Mouse (Mus musculus) kidney, postnatal 0 days (tissue): ENCODE measurements at regions not wholly inside any gene's neighbourhood (a gene's known extent, or its start where the extent isn't known, plus 50 kb on each side); places are given as distances from the start of the nearest gene placed in this dataset.

Experiments used
- ATAC-seq: fragments of 200-750 bp; cut with Nextera tagmentation; replicated peaks from 2 replicates; pipeline ENCODE4 v1.8.0; 2017; ENCODE audit warnings: low read depth, moderate number of reproducible peaks, moderate TSS enrichment, moderate library complexity; ENCODE audit not compliant: low FRiP score
- DNase-seq: peaks from one replicate; pipeline ENCODE4 v3.0.0-alpha.2; 2016; ENCODE audit warnings: low spot score
- H3K27ac ChIP-seq: fragments of 300-500 bp; sonication (generic); 2 replicates; pipeline ENCODE4 v1.5.1; 2014; ENCODE audit warnings: mild to moderate bottlenecking
- H3K27me3 ChIP-seq: fragments of 300-500 bp; sonication (generic); 2 replicates; pipeline ENCODE4 v1.6.1; 2014; ENCODE audit warnings: low read length, mixed read lengths; ENCODE audit not compliant: insufficient read depth
- H3K36me3 ChIP-seq: fragments of 300-500 bp; sonication (generic); 2 replicates; pipeline ENCODE4 v1.6.1; 2014; ENCODE audit warnings: low read length, mixed read lengths; ENCODE audit not compliant: insufficient read depth
- H3K4me1 ChIP-seq: fragments of 300-500 bp; sonication (generic); replicated peaks from 2 replicates; pipeline ENCODE4 v1.6.1; 2014; ENCODE audit warnings: antibody characterized with exemption, low read length, mixed read lengths; ENCODE audit not compliant: insufficient read depth
- H3K4me2 ChIP-seq: fragments of 300-500 bp; sonication (generic); 2 replicates; pipeline ENCODE4 v1.6.1; 2014; ENCODE audit warnings: mild to moderate bottlenecking, low read length, moderate library complexity, mixed read lengths
- H3K4me3 ChIP-seq: fragments of 300-500 bp; sonication (generic); replicated peaks from 2 replicates; pipeline ENCODE4 v1.5.1; 2014; ENCODE audit warnings: low read depth, low read length
- H3K9ac ChIP-seq: fragments of 300-500 bp; sonication (generic); 2 replicates; pipeline ENCODE4 v1.6.1; 2014; ENCODE audit warnings: low read depth, low read length
- H3K9me3 ChIP-seq: fragments of 300-500 bp; sonication (generic); replicated peaks from 2 replicates; pipeline ENCODE4 v1.6.1; 2016; ENCODE audit warnings: low read length, inconsistent platforms, mixed read lengths
- CTCF ChIP-seq: IDR thresholded peaks from 2 replicates; pipeline ENCODE4 v1.5.1; 2016; ENCODE audit warnings: antibody characterized with exemption, low read depth, mild to moderate bottlenecking, moderate library complexity
- WGBS: fragments of 180-500 bp; shearing (Covaris S2); extraction: QIAGEN DNeasy Blood & Tissue Kit; methylation state at CpG from one replicate; pipeline ENCODE4 v1.1.7; 2014; 5-methylcytosine and 5-hydroxymethylcytosine counted together

- ATAC-seq: no peak
- H3K4me2 ChIP-seq: no peak overlapping the region
- 81% methylated on average over 4 of the region's 4 CpGs for WGBS
Measured at GRCm38 (mm10) chr9:113433424-113433823, 274.6 kb downstream of the Pdcd6ip start.

GRCm38 (mm10) chr9:113432601-113433179, 275.4 kb downstream of the Pdcd6ip start:
- no peak for ATAC-seq
- H3K4me2 ChIP-seq: no peak overlapping the region
- H3K36me3 ChIP-seq: no peaks in the 10 kb centered on the region
- no peak overlapping the region for H3K27ac ChIP-seq
- no peak overlapping the region for H3K4me3 ChIP-seq
- no peak for TF ChIP-seq CTCF
- WGBS: 84% methylated on average over 9 of the region's 9 CpGs
- no peaks in the 10 kb centered on the region for H3K4me1 ChIP-seq
- H3K9ac ChIP-seq: no peak overlapping the region
- no peaks in the 10 kb centered on the region for H3K9me3 ChIP-seq
- no peaks in the 10 kb centered on the region for H3K27me3 ChIP-seq
- DNase-seq: no peak

More at GRCm38 (mm10) chr9:113433424-113433823, 274.6 kb downstream of the Pdcd6ip start:
- H3K4me3 ChIP-seq: no peak overlapping the region
- no peak for TF ChIP-seq CTCF
- H3K4me1 ChIP-seq: no peaks in the 10 kb centered on the region
- no peaks in the 10 kb centered on the region for H3K27me3 ChIP-seq
- H3K27ac ChIP-seq: no peak overlapping the region
- DNase-seq: no peak
- no peak overlapping the region for H3K9ac ChIP-seq
- no peaks in the 10 kb centered on the region for H3K9me3 ChIP-seq
- H3K36me3 ChIP-seq: no peaks in the 10 kb centered on the region

- Histone ChIP-seq H3K27me3 (no peaks in the 10 kb centered on the region), H3K4me1 (no peaks in the 10 kb centered on the region), H3K4me2 (no peak overlapping the region), H3K36me3 (no peaks in the 10 kb centered on the region), H3K9me3 (no peaks in the 10 kb centered on the region), H3K4me3 (no peak overlapping the region), H3K27ac (no peak overlapping the region), H3K9ac (no peak overlapping the region)
- DNase-seq: no peak
- ATAC-seq: no peak
- WGBS: 75% methylated on average over 4 of the region's 4 CpGs
- TF ChIP-seq CTCF: no peak
Measured at GRCm38 (mm10) chr9:113430411-113430810, 277.6 kb downstream of the Pdcd6ip start.

- WGBS: 86% methylated on average over 4 of the region's 4 CpGs
Measured at GRCm38 (mm10) chr9:113427281-113427680, 280.8 kb downstream of the Pdcd6ip start.

GRCm38 (mm10) chr9:113426324-113426723, 281.7 kb downstream of the Pdcd6ip start:
- Histone ChIP-seq H3K27ac (no peak overlapping the region), H3K4me2 (no peak overlapping the region), H3K4me3 (no peak overlapping the region), H3K9ac (no peak overlapping the region), H3K36me3 (no peaks in the 10 kb centered on the region), H3K9me3 (no peaks in the 10 kb centered on the region), H3K4me1 (no peaks in the 10 kb centered on the region), H3K27me3 (no peaks in the 10 kb centered on the region)
- ATAC-seq (no peak), DNase-seq (no peak)
- TF ChIP-seq CTCF: no peak
- WGBS: 78% methylated on average over 15 of the region's 15 CpGs

More at GRCm38 (mm10) chr9:113427281-113427680, 280.8 kb downstream of the Pdcd6ip start:
- Histone ChIP-seq H3K4me2 (no peak overlapping the region), H3K4me1 (no peaks in the 10 kb centered on the region), H3K4me3 (no peak overlapping the region), H3K27ac (no peak overlapping the region), H3K27me3 (no peaks in the 10 kb centered on the region), H3K36me3 (no peaks in the 10 kb centered on the region), H3K9ac (no peak overlapping the region), H3K9me3 (no peaks in the 10 kb centered on the region)
- ATAC-seq (no peak), DNase-seq (no peak)
- no peak for TF ChIP-seq CTCF

- peak; percentile 46; the same call in 1 of the 2 replicates for TF ChIP-seq CTCF
- H3K9ac ChIP-seq: no peak overlapping the region
- no peak overlapping the region for H3K4me3 ChIP-seq
- no peak for ATAC-seq
- no peaks in the 10 kb centered on the region for H3K27me3 ChIP-seq
- H3K36me3 ChIP-seq: no peaks in the 10 kb centered on the region
- no peak overlapping the region for H3K27ac ChIP-seq
- no peaks in the 10 kb centered on the region for H3K9me3 ChIP-seq
- no peak overlapping the region for H3K4me2 ChIP-seq
- H3K4me1 ChIP-seq: no peaks in the 10 kb centered on the region
- no peak for DNase-seq
Measured at GRCm38 (mm10) chr9:113421645-113422044, 286.4 kb downstream of the Pdcd6ip start.

GRCm38 (mm10) chr9:113421121-113421520, 286.9 kb downstream of the Pdcd6ip start:
- 91% methylated on average over 7 of the region's 7 CpGs for WGBS
- Histone ChIP-seq H3K4me1 (no peaks in the 10 kb centered on the region), H3K27ac (no peak overlapping the region), H3K4me2 (no peak overlapping the region), H3K9me3 (no peaks in the 10 kb centered on the region), H3K9ac (no peak overlapping the region), H3K27me3 (no peaks in the 10 kb centered on the region), H3K4me3 (no peak overlapping the region), H3K36me3 (no peaks in the 10 kb centered on the region)
- no peak for TF ChIP-seq CTCF
- DNase-seq: no peak
- ATAC-seq: no peak
